Mouse (Mus musculus) CH12.LX (cell line): ENCODE measurements around the gene Gls. TPM values are rescaled to one million over a fixed set of nuclear protein-coding genes. Genes with fewer than 3 reads are reported as not detected.

Source experiments
- DNase-seq: peaks from one replicate; pipeline ENCODE4 v3.0.0-alpha.2; 2013; ENCODE audit errors: extremely low read depth
- H3K27ac ChIP-seq: 2 replicates; pipeline ENCODE4 v1.5.1; 2012; ENCODE audit warnings: low read depth, mild to moderate bottlenecking, control low read depth, moderate library complexity; ENCODE audit not compliant: insufficient read depth
- H3K27me3 ChIP-seq: replicated peaks from 2 replicates; pipeline ENCODE3; 2012; ENCODE audit warnings: inconsistent platforms
- H3K36me3 ChIP-seq, 2 experiments: replicated peaks in 1 of 2; 2 replicates each; pipeline versions ENCODE3 to v1.6.1; 2012; ENCODE audit warnings: inconsistent platforms in 1 of 2, low read length in 1 of 2, mild to moderate bottlenecking in 1 of 2, mixed read lengths in 1 of 2, moderate library complexity in 1 of 2; ENCODE audit not compliant: control insufficient read depth in 1 of 2, insufficient read depth in 1 of 2
- H3K4me1 ChIP-seq, 2 experiments: 2 replicates each; pipeline ENCODE4 v1.6.1; 2012; ENCODE audit warnings: inconsistent platforms in 1 of 2, moderate library complexity in 1 of 2; ENCODE audit not compliant: insufficient read depth in 2 of 2, control insufficient read depth in 1 of 2
- H3K4me2 ChIP-seq: 2 replicates; pipeline ENCODE4 v1.6.1; 2012; ENCODE audit warnings: low read depth, mild to moderate bottlenecking, control low read depth; ENCODE audit not compliant: poor library complexity, insufficient read depth, severe bottlenecking
- H3K4me3 ChIP-seq, 3 experiments: fragments of 150-350 bp in 1 of 3; sonication (generic) in 1 of 3; replicated peaks in 1 of 3; 2 replicates each; pipeline versions ENCODE3 to v1.5.1; 2011 to 2012; ENCODE audit warnings: low read depth in 2 of 3, low read length in 2 of 3, mild to moderate bottlenecking in 2 of 3, moderate library complexity in 2 of 3, control low read depth in 1 of 3, improper control_type of control experiment in 1 of 3, inconsistent platforms in 1 of 3, mixed read lengths in 1 of 3; ENCODE audit not compliant: poor library complexity in 1 of 3
- H3K79me2 ChIP-seq: replicated peaks from 2 replicates; pipeline ENCODE4 v1.6.1; 2012; ENCODE audit warnings: mild to moderate bottlenecking, moderate library complexity; ENCODE audit not compliant: control insufficient read depth, poor library complexity, insufficient read depth, severe bottlenecking; ENCODE audit errors: extremely low read depth
- H3K9ac ChIP-seq: 2 replicates; pipeline ENCODE4 v1.6.1; 2012; ENCODE audit warnings: low read depth, mild to moderate bottlenecking, control low read depth, moderate library complexity; ENCODE audit not compliant: insufficient read depth
- H3K9me3 ChIP-seq: replicated peaks from 2 replicates; pipeline ENCODE3; 2012; ENCODE audit warnings: low read length, inconsistent platforms, mixed read lengths
- BHLHE40 ChIP-seq: IDR thresholded peaks from 2 replicates; pipeline ENCODE4 v1.6.1; 2011; ENCODE audit warnings: mild to moderate bottlenecking, low read depth, low read length, improper control_type of control experiment
- CHD1 ChIP-seq: IDR thresholded peaks from 2 replicates; pipeline ENCODE4 v1.6.1; 2012; ENCODE audit warnings: low read depth, low read length, improper control_type of control experiment, inconsistent platforms
- CTCF ChIP-seq, 2 experiments: IDR thresholded peaks in 1 of 2; conservative IDR thresholded peaks in 1 of 2; 2 replicates each; pipeline ENCODE4 v1.5.1; 2011 to 2012; ENCODE audit warnings: low read depth in 2 of 2, low read length in 2 of 2, improper control_type of control experiment in 1 of 2, inconsistent platforms in 1 of 2, mild to moderate bottlenecking in 1 of 2, moderate library complexity in 1 of 2
- E2F4 ChIP-seq: IDR thresholded peaks from 2 replicates; pipeline ENCODE4 v1.6.1; 2011; ENCODE audit warnings: low read depth, low read length, improper control_type of control experiment; ENCODE audit not compliant: insufficient replicate concordance
- ELF1 ChIP-seq: IDR thresholded peaks from 2 replicates; pipeline ENCODE4 v1.6.1; 2014; ENCODE audit warnings: low read depth, mild to moderate bottlenecking, inconsistent platforms, low read length, improper control_type of control experiment
- EP300 ChIP-seq: IDR thresholded peaks from 2 replicates; pipeline ENCODE4 v1.6.1; 2011; ENCODE audit warnings: low read length, improper control_type of control experiment
- ETS1 ChIP-seq: conservative IDR thresholded peaks from 2 replicates; pipeline ENCODE4 v1.6.1; 2012; ENCODE audit warnings: low read depth, mild to moderate bottlenecking, inconsistent platforms, low read length, improper control_type of control experiment, moderate library complexity
- HCFC1 ChIP-seq: IDR thresholded peaks from 2 replicates; pipeline ENCODE4 v1.6.1; 2012; ENCODE audit warnings: low read depth, mild to moderate bottlenecking, inconsistent platforms, low read length, improper control_type of control experiment
- IRF4 ChIP-seq: IDR thresholded peaks from 2 replicates; pipeline ENCODE4 v1.6.1; 2014; ENCODE audit warnings: low read depth, mild to moderate bottlenecking, inconsistent platforms, low read length, improper control_type of control experiment
- JUN ChIP-seq: IDR thresholded peaks from 2 replicates; pipeline ENCODE4 v1.6.1; 2011; ENCODE audit warnings: low read depth, mild to moderate bottlenecking, low read length, improper control_type of control experiment, moderate library complexity; ENCODE audit not compliant: insufficient read depth
- JUND ChIP-seq: conservative IDR thresholded peaks from 2 replicates; pipeline ENCODE4 v1.6.1; 2011; ENCODE audit warnings: low read depth, low read length, improper control_type of control experiment
- KAT2A ChIP-seq: IDR thresholded peaks from 2 replicates; pipeline ENCODE4 v1.6.1; 2012; ENCODE audit warnings: low read length, improper control_type of control experiment, inconsistent platforms; ENCODE audit not compliant: insufficient replicate concordance
- MAFK ChIP-seq: IDR thresholded peaks from 2 replicates; pipeline ENCODE4 v1.6.1; 2011; ENCODE audit warnings: low read length, improper control_type of control experiment; ENCODE audit not compliant: insufficient replicate concordance
- MAZ ChIP-seq: IDR thresholded peaks from 2 replicates; pipeline ENCODE4 v1.6.1; 2012; ENCODE audit warnings: low read depth, mild to moderate bottlenecking, inconsistent platforms, low read length, improper control_type of control experiment, moderate library complexity
- MEF2A ChIP-seq: IDR thresholded peaks from 2 replicates; pipeline ENCODE4 v1.6.1; 2014; ENCODE audit warnings: low read depth, mild to moderate bottlenecking, inconsistent platforms, low read length, improper control_type of control experiment, borderline replicate concordance
- MXI1 ChIP-seq: IDR thresholded peaks from 2 replicates; pipeline ENCODE4 v1.6.1; 2011; ENCODE audit warnings: mild to moderate bottlenecking, low read depth, low read length, improper control_type of control experiment
- MYC ChIP-seq: IDR thresholded peaks from 2 replicates; pipeline ENCODE4 v1.6.1; 2011; ENCODE audit warnings: low read depth, mild to moderate bottlenecking, improper control_type of control experiment, low read length
- NRF1 ChIP-seq: IDR thresholded peaks from 2 replicates; pipeline ENCODE4 v1.6.1; 2014; ENCODE audit warnings: low read depth, mild to moderate bottlenecking, inconsistent platforms, low read length, improper control_type of control experiment, moderate library complexity
- PAX5 ChIP-seq: IDR thresholded peaks from 2 replicates; pipeline ENCODE4 v1.6.1; 2012; ENCODE audit warnings: low read length, inconsistent platforms, mixed read lengths
- POLR2A ChIP-seq: IDR thresholded peaks from 2 replicates; pipeline ENCODE4 v1.6.1; 2011; ENCODE audit warnings: low read depth, mild to moderate bottlenecking, improper control_type of control experiment, low read length
- POLR2AphosphoS2 ChIP-seq: IDR thresholded peaks from 2 replicates; pipeline ENCODE4 v1.6.1; 2011; ENCODE audit warnings: low read depth, low read length, improper control_type of control experiment
- RAD21 ChIP-seq: IDR thresholded peaks from 2 replicates; pipeline ENCODE4 v1.6.1; 2011; ENCODE audit warnings: low read depth, mild to moderate bottlenecking, low read length, improper control_type of control experiment, moderate library complexity
- SIN3A ChIP-seq: IDR thresholded peaks from 2 replicates; pipeline ENCODE4 v1.6.1; 2012; ENCODE audit warnings: low read length, improper control_type of control experiment, inconsistent platforms
- SMC3 ChIP-seq: IDR thresholded peaks from 2 replicates; pipeline ENCODE4 v1.6.1; 2011; ENCODE audit warnings: low read depth, low read length, improper control_type of control experiment
- TBP ChIP-seq: conservative IDR thresholded peaks from 2 replicates; pipeline ENCODE4 v1.6.1; 2011; ENCODE audit warnings: low read depth, low read length, improper control_type of control experiment
- UBTF ChIP-seq: IDR thresholded peaks from 2 replicates; pipeline ENCODE4 v1.6.1; 2012; ENCODE audit warnings: low read depth, mild to moderate bottlenecking, inconsistent platforms, low read length, improper control_type of control experiment, moderate library complexity
- USF1 ChIP-seq: IDR thresholded peaks from 2 replicates; pipeline ENCODE4 v1.6.1; 2014; ENCODE audit warnings: low read depth, mild to moderate bottlenecking, inconsistent platforms, low read length, improper control_type of control experiment
- USF2 ChIP-seq: conservative IDR thresholded peaks from 2 replicates; pipeline ENCODE4 v1.6.1; 2011; ENCODE audit warnings: low read depth, low read length, improper control_type of control experiment
- ZC3H11A ChIP-seq: IDR thresholded peaks from 2 replicates; pipeline ENCODE4 v1.6.1; 2012; ENCODE audit warnings: low read depth, mild to moderate bottlenecking, inconsistent platforms, low read length, improper control_type of control experiment
- ZKSCAN1 ChIP-seq: IDR thresholded peaks from 2 replicates; pipeline ENCODE4 v1.6.1; 2012; ENCODE audit warnings: low read depth, inconsistent platforms, low read length, improper control_type of control experiment, borderline replicate concordance
- ZMIZ1 ChIP-seq: IDR thresholded peaks from 2 replicates; pipeline ENCODE4 v1.6.1; 2012; ENCODE audit warnings: low read depth, mild to moderate bottlenecking, inconsistent platforms, low read length, improper control_type of control experiment
- ZNF384 ChIP-seq: IDR thresholded peaks from 2 replicates; pipeline ENCODE4 v1.6.1; 2012; ENCODE audit warnings: low read depth, low read length, improper control_type of control experiment, inconsistent platforms
- dilution Hi-C: fragments of 300-500 bp; cut with MboI; formaldehyde crosslinking; loops from 2 replicates; pipeline ENCODE4 v1.14.3; 2020; ENCODE audit warnings: low sequenced_read_pairs; ENCODE audit not compliant: extremely low pct_unique_long_range_greater_than_20kb, extremely low pct_ligation_motif_present
- in situ Hi-C: fragments of 300-500 bp; cut with MboI; formaldehyde crosslinking; loops from 3 replicates; pipeline ENCODE4 v1.14.3; 2019; ENCODE audit warnings: low sequenced_read_pairs, low pct_ligation_motif_present, low pct_unique_long_range_greater_than_20kb, mixed read lengths
- polyA plus RNA-seq: library from polyadenylated mRNA; unstranded; fragments of >175 nt; gene quantifications from 2 replicates; pipeline ENCODE4 v1.2.1, GENCODE M21; 2012; ENCODE audit warnings: low read depth; ENCODE audit not compliant: insufficient read length
- total RNA-seq, 2 experiments: library from RNA; depleted of rRNA; stranded (reverse); fragments of 300-350 nt in 1 of 2; fragments of >200 nt in 1 of 2; gene quantifications; 2 replicates each; pipeline ENCODE4 v1.2.3; 2012 to 2014

The Gls gene
- total and polyA plus RNA-seq, 3 experiments, result 107 to 182 (median 150) TPM

DNA sequence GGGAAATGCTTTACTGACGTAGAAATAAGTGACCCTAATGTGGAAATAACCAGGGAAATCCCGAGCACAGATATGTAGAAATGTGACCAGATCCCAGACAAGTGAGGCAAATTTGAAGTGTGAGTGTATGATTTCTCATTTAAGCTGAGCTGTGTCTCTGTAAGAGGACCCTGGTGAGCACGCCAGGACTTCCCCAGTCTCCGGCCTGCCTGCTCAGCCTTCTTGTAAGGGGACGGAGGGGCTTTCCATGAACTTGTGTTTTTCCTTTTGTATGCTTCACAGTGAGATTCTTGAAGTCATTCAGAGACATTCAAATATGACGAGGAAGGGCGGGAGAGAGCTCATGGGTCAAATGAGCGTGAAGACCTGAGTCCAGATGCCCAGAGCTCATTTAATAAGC, 99.8 kb downstream of the Gls start (continued):
- TF ChIP-seq ZC3H11A (no peak; the same call in 1 of the 2 replicates), USF1 (no peak), E2F4 (peak; percentile 77; the same call in 1 of the 2 replicates), MYC (peak; percentile 87; the same call in 1 of the 2 replicates), SMC3 (no peak; the same call in 1 of the 2 replicates), JUND (peak; percentile 63; the same call in 1 of the 2 replicates), ZKSCAN1 (no peak), MAZ (peak; percentile 49; the same call in 1 of the 2 replicates), KAT2A (0 out of 2 replicates have a peak, but pooled peaks have one; percentile 47), JUN (0 out of 2 replicates have a peak, but pooled peaks have one; percentile 64), ZMIZ1 (no peak; the same call in 1 of the 2 replicates), IRF4 (peak; percentile 91), TBP (peak; percentile 26), USF2 (no peak), UBTF (no peak), ELF1 (peak; percentile 66; the same call in 1 of the 2 replicates), MAFK (peak; percentile 83), CTCF (conservative IDR thresholded peaks at IDR 0.05 in 1 of 2, IDR thresholded peaks at IDR 0.05 in 1 of 2; ENCODE audit: low read depth in 2 of 2, low read length in 2 of 2) (no peak)
- TF ChIP-seq, all 38 proteins: peak for 20

DNA sequence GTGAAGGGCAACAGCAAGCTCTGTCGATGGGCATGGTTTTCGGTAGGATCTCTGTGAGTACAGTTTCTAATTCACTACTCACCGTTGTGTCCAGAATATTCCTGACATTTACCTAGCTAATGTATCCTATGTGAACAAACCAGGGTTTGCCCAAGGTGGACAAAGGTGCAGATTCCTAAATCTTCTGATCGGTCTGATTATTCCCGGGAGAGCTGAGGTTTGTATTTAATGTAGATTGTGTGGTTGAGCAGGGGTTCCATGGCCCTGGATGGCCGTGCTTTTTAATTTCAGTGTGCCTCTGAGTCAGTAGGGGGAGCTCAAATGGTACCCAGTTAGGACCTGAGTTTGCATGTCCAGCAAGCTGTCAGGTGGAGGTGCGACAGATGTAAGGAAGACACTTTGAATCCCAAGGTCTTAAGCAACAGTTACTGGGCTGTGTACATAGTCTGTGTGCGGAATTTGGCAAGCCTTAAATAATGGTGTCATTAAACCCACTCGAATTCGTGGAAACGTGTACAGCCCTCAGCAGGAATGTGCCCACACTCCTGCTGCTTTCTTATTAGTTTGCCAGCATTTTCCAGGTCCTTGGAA, 101.2 kb downstream of the Gls start:
- dilution Hi-C loops, result no loop called here
- Histone ChIP-seq H3K9me3 (no peaks in the 10 kb centered on the region), H3K4me2 (peak overlapping the region; percentile 76), H3K4me3 (no peak overlapping the region), H3K27me3 (no peaks in the 10 kb centered on the region), H3K4me1 (peaks cover 25 to 82% of the 10 kb centered on the region in 2 experiments), H3K27ac (peak overlapping the region; percentile 99), H3K9ac (peak overlapping the region; percentile 81; the same call in 1 of the 2 replicates), H3K36me3 (peaks cover 65 to 73% of the 10 kb centered on the region in 2 experiments), H3K79me2 (peaks cover 11% of the 10 kb centered on the region)
- DNase-seq, result peak; percentile 59
- in situ Hi-C loops, result no loop called here
- peak; percentile 66 for TF ChIP-seq RAD21
- peak; percentile 75; the same call in 1 of the 2 replicates for TF ChIP-seq MYC
- no peak for TF ChIP-seq ZNF384
- TF ChIP-seq EP300, result peak; percentile 33; the same call in 1 of the 2 replicates
- TF ChIP-seq PAX5, result no peak
- TF ChIP-seq ZKSCAN1, result no peak
- no peak for TF ChIP-seq JUN
- peak in 1 of 2 experiments; percentile 81; a peak in 2 of 4 replicates for TF ChIP-seq CTCF (conservative IDR thresholded peaks at IDR 0.05 in 1 of 2, IDR thresholded peaks at IDR 0.05 in 1 of 2; ENCODE audit: low read depth in 2 of 2, low read length in 2 of 2)
- no peak for TF ChIP-seq NRF1
- peak; percentile 35; the same call in 1 of the 2 replicates for TF ChIP-seq BHLHE40
- 0 out of 2 replicates have a peak, but pooled peaks have one; percentile 75 for TF ChIP-seq SIN3A
- no peak for TF ChIP-seq JUND
- TF ChIP-seq HCFC1, result no peak
- TF ChIP-seq USF2, result no peak
- TF ChIP-seq ELF1, result no peak
- peak; percentile 55; the same call in 1 of the 2 replicates for TF ChIP-seq MXI1
- no peak; the same call in 1 of the 2 replicates for TF ChIP-seq ZC3H11A
- no peak for TF ChIP-seq USF1
- TF ChIP-seq MAZ, result no peak
- no peak for TF ChIP-seq TBP
- TF ChIP-seq POLR2A, result no peak
- no peak for TF ChIP-seq ZMIZ1
- TF ChIP-seq POLR2AphosphoS2, result no peak
- peak; percentile 34; the same call in 1 of the 2 replicates for TF ChIP-seq CHD1
- TF ChIP-seq MEF2A, result peak; percentile 34; the same call in 1 of the 2 replicates
- TF ChIP-seq ETS1, result peak; percentile 50
- no peak for TF ChIP-seq UBTF
- TF ChIP-seq KAT2A, result no peak
